Mouse (Mus musculus) left cerebral cortex, postnatal 10 days (tissue): ENCODE results near the gene Fndc3b. TPM values are rescaled to one million over a fixed set of nuclear protein-coding genes. Genes with fewer than 3 reads are reported as not detected.

Experiments used
- DNase-seq, 2 experiments: peaks; one replicate each; pipeline ENCODE4 v3.0.0; 2021 to 2022; ENCODE audit warnings: low spot score in 2 of 2, mixed read lengths in 1 of 2; ENCODE audit errors: extremely low spot score in 1 of 2
- intact Hi-C: fragments of 180-260 bp; cut with DNase I; formaldehyde crosslinking; loops from one replicate; pipeline ENCODE4 v1.15.1; 2025
- total RNA-seq, 2 experiments: library from RNA; stranded (reverse); gene quantifications; 2 replicates each; pipeline ENCODE4 v1.2.3; 2021

Gene Fndc3b
- total RNA-seq, 2 experiments from 2014 or later = 22.9 to 25.7 TPM

DNA sequence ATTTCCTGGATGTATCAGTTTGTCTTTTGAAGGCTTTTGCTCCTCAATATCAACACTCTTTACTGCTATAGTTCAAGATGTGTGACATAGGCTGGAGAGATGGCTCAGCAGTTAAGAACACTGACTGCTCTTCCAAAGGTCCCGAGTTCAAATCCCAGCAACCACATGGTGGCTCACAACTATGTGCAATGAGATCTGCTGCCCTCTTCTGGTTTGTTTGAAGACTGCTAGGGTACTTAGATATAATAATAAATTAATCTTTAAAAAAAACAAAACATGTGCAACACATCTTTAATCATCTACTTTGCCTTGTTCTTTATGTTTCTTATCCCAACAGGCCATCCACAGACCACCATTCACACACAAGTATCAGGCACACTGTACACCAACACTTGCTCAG, 160.7 kb downstream of the Fndc3b start:
- DNase-seq = no peak
- intact Hi-C loops = no loop called here

DNA sequence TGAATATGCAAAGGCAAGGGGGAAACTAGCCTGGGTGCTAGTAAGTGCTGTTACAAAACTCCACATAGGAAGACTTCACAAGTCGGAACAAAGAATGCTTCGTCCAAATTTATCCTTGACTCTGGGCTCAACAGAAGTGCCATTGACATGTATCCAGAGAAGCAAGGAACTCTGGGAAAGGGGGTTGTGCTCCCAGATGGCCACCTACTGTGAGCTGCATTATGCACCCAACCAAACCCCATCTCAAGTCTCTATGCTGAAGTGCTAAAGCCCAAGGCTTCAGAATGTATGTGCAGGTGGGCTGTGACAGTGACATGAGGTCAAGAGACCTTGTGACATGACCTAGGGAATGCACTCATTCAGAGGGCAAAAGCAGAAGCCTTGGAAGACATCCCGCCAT, 165.5 kb downstream of the Fndc3b start:
- no peak for DNase-seq
- intact Hi-C loops = no loop called here

DNA sequence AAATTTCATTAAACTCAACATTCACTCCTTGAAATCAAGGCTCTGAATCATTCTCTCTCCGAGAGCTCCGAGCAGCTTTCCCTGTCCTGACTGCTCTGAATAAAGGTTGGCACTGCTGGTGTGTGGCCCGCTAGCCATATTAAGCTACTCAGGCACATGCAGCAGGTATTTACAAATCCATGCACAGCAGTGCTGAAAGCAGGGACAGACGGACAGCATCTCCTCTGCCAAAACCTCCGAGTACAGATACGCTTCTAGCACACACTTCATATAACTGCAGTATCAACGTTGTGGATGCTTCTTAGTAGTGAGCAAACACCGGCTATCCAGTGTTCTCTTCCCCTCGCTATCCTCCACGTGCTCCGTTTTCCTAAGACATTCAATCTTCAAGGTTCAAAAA, 167.0 kb downstream of the Fndc3b start:
- intact Hi-C loops = no loop called here

DNA sequence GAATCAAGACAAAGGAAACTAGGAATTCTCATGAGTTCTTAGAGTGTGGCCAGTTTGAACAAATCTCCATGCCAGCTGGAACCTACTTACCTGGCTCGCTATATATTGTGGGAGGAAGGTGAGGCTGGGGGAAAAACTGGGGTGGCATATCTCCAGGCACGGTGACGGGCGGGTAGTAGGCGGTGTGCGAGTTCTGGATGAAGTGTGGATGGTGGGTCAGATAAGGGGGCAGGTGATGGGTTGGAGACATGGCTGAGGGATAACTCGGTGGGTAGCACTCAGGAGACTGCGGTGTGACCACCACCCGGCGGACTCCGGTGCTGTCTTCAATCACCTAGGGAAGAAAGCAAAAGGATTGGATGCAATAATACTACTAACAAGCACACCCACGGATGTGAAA, 169.3 kb downstream of the Fndc3b start:
- intact Hi-C loops = no loop called here
- no peak for DNase-seq

More for the DNA sequence above, 167.0 kb downstream of the Fndc3b start:
- DNase-seq = no peak

DNA sequence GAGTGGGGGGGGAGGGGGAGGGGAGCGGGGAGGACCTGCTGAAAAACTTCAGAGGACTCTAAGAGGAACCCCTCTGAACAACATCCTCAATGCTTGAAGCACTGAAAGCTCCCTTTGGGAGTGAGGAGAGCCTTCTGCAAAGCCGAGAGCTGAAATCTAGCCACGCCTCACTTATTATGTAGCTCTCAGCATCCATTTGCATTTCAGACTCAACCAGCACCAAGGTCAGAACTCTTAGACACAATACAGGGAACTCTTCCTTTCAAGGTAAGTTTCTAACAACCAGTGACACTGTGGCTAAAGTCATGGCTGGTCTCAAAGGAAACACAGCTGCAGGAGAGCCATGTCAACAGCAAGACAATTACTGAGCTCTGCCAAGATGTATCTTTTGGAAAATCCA, 169.9 kb downstream of the Fndc3b start:
- intact Hi-C loops = no loop called here
- DNase-seq = no peak

DNA sequence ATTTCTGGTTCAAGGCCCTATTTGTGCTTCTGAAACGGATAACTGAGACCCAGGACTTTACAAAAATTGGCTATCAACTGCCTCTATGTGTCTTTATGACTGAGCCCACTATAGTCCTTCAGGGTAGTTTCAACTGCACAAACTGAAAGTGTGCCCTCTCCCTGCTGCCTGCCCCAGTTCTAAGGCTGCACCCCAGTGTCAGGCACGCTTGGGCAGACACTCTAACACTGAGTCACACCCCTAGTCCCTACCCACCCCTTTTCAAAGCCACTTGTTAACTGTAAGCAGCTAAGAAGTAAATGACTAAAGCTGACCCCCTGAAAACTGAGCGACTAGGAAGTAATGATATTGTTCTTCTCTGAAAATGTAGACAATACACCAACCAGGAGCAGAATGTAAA, 176.9 kb downstream of the Fndc3b start:
- intact Hi-C loops = no loop called here
- DNase-seq = no peak

DNA sequence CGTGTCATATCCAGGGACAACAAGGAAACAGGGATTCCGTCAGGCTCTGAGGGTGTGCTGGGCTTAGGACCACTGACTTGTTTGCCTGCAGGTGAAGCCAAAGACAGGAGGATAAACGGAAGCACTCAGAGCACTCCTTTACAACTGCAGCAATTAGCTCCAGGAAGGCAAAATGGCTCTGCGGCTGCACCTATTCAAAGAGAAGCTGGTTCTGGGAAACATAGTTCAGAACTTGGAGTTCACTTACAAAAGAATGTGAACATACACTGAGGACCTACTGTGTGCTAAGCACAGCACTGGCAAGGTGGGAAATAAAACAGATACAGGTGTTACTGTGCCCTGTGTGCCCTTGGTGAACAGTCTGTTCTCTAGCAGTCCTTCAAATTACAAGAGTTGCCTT, 177.4 kb downstream of the Fndc3b start:
- no peak for DNase-seq
- intact Hi-C loops = no loop called here

DNA sequence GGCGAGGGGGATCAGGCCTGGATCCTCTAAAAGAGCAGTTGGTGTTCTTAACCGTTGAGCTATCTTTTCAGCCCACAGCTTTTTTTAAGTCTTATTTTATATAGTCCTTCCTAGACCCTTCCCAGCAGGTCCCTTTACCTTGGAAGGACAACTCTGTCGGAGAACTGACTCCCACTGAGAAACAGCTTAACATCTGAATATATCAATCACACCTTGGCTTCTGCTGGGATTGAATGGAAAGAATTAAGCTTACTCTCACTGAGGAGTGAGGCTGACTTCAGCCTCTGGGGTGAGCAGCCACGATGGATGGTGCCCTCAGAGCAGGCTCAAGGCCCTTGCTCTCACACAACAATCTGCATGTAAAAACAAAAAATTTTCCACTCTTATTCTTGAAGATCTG, 179.1 kb downstream of the Fndc3b start:
- intact Hi-C loops = no loop called here
- DNase-seq = no peak

DNA sequence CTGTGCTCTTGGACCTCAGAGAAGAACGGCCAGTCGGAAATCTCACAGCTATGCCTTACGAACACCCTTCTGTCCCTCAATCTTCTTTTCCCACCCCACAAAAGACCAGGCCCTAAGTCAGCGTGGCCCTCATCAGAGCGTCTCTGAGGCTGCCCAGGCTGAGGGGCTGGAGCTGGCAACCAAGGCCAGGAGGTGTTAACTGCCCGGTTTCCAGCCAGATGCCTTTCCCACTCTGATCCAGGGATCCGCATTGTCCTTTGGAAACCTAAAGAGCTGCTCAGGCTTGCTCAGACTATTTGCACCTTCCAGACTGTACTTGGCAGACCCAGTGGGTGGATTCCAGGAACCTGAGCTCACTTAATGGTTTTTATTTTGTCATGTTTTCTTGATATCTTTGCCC, 180.7 kb downstream of the Fndc3b start:
- no peak for DNase-seq
- intact Hi-C loops = no loop called here

DNA sequence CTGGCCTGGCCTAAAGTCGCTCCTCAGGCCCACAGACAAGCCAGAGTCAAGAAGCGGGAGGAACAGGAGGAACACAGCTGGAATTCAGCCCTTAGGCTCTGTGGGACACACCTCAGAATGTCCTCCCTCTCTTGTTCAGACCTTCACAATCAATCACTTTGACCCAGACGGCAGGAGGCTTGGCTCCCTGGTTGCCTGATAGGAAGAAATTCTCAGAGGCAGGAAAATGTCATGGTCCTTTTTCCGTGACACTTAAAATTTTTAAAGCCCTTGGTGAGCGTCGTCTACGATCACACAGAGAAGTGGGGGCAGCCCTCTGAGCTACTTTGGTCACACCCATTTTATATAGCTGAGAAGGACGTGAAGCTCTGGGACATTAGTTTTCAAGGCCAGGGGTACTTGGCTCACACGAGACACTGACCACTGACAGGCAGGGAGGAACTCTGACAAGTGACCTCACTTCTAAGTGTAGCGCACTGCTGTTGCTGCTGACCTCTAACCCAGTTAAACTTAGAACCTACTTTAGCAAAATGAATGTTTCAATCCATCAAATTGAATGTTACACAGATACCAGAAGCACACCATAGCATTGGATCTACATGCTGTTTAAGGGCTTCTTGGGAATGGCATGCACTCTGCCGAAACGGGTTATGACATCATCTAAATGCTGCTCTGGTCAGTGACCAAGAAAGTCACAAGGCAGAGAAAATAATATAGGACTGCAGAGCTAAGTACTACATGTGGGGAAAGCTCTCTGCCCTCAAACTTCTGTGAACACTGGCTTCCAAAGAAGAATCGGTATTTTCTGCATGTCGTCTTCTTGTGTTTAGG, 181.7 kb downstream of the Fndc3b start:
- intact Hi-C loops = no loop called here
- no peak for DNase-seq

DNA sequence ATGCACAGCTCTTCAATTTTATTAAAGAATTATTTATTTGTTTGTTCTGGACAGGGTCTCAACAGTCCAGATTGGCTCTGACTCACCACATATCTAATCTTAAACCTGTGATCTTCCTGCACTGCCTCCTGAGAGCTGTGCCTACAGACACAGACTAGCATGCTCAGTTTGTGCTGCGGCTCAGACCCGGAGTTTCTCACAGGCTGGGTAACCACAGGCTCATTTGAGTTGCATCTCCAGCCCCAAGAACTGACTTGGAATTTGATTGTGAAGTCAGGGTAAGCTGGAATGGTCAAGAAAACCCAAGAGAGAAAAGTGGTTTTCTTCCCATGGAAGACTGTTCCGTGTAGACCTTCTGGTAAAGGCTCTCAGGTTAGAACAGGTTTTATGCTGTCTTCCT, 184.1 kb downstream of the Fndc3b start:
- intact Hi-C loops = no loop called here
- no peak for DNase-seq

DNA sequence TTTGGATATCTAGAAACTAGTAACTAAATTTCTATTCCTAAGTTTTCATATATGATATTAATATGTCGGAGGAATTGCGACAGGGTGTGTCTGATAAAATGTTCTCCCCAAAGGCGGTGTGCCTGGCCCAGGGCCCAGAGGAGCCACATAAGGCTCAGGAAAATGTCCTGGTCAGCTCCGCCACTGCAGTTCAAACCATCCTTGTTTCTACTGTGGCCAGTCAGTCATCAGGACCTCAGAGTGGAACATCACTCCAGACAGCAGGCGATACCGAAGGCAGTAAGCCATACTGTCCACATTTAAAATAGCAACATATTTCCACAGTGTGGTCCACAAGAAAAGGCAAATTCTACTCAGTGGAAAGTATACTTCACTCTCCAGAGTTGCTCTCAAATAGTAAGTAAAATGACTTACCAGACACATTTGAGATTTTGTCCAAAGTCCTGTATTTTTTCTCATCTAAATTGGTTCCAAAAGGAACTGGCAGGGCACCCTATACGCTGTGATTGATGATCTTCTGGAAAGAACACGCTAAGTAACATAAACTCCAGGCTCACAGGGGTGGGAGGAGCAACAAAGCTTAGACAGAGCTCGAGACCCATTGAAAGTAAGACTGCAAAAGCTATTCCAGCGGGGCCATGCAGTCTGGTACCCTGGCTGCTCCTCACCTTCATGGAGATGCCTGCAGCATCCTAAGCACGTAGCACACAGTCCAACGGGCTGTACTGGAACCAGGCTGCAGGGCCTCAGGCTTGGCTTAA, 187.8 kb downstream of the Fndc3b start:
- intact Hi-C loops = no loop called here

DNA sequence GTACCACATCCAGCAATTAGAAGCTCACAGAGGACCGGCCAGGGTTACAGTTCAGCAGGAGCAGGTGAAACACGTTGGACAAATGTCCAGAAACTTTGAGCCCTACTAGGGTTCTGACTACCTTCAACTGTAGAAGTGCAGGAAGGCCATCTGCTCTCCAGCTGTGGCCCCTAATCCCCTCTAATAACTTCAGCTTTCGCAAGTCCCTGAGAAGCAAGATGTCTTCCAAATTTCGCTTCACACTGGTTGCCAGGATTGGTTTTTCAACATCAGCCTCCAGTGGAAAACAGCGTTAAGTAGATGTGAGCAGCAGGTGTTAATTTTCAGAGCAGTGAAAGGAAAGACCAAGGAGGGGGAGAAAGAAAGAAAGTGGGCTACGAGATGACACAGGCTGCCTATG, 190.7 kb downstream of the Fndc3b start:
- intact Hi-C loops = no loop called here
- DNase-seq = no peak

More for the DNA sequence above, 187.8 kb downstream of the Fndc3b start:
- no peak for DNase-seq

DNA sequence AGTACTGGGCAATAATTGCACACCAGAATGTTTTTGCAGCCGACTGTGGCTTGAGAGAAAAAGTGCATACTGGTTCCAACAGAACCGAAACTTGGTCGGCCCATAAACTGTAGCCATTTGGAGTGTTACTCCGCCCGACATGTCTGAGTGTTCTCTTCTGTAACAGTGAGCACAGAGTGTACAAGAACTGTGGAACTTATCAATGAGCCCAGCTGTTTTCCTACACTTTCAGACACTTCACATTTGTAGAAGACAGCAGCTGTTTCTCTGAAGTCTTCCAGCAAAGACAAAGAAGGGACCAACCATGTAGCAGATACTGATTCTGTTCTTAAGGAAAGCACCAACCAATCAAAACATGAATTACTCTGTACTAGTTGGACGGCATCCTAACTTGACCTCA, 191.6 kb downstream of the Fndc3b start:
- intact Hi-C loops = no loop called here
- no peak for DNase-seq

DNA sequence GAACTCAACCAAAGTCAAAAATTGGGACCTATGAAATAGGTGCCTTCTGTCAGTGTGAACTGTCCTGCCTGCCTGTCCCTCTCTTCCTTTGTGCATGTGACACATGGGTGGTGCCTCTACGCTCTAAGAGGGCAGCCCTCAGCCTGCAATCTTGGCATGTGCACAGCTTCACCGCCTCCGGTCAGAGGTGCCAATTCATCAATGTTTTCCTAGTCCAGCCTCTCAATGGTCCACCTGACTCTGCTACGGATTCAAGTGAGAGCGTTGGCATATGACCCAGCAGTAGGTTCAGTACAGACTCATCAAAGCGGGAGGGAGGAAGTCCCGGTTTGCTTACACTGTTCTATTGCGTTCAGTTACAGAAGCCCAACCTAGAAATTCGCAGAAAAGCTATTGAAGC, 192.2 kb downstream of the Fndc3b start:
- no peak for DNase-seq
- intact Hi-C loops = no loop called here

DNA sequence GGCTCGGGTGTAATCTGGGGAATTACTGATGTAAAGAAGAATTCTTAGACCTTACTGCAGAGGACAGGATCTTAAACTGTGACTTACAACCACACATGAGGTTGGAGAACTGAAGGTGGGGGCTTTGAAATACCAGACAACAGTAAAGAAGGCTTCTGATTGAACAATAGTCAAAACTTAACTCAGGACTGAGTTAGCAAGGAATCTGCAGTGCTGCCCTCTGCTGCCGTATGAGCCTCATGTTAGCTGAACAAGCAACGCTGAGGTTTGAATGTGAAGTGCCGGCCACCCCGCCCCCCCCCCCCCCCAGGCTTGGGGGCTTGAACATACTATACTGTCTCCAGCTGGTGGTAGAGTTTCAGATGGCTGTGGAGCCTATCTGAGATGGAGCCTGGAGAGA, 194.6 kb downstream of the Fndc3b start:
- no peak for DNase-seq
- intact Hi-C loops = no loop called here

DNA sequence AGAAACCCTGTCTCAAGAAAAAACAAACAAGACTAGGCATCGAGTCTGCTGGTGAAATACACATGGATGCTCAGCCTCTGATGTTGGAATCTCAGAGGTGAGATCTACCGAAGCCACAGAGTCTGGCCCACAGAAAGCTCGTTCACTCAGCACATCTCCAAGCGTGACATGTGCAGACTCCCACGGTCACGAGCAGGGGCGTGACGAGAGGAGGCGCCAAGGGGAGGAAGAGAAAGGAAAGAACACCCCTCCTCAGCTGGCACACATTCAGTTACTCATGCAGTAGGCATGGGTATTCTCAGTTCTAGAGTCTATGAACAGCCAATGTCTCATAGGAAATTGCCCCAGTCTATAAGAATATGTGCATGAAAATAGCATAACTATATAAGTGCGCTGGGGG, 199.3 kb downstream of the Fndc3b start:
- no peak for DNase-seq
- intact Hi-C loops = no loop called here

DNA sequence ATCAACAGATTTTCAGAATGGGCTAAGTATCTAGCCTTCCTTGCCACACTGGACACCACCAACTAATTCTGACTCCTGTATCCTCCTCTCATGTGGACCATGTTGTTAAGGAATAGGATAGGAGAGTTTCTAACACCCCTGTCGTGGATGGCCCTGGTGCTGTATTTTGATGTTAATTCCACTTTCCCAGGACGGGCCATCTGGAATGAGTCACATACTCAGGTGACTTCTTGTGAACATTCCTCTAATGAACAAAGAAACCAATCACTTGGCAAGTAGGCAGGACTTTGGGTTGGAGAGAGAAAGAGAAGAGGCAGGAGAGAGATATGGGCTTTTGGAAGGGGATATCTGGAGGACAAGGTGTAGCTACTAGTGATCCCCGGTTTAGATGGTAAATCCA, 204.2 kb downstream of the Fndc3b start:
- intact Hi-C loops = no loop called here
- DNase-seq = no peak

DNA sequence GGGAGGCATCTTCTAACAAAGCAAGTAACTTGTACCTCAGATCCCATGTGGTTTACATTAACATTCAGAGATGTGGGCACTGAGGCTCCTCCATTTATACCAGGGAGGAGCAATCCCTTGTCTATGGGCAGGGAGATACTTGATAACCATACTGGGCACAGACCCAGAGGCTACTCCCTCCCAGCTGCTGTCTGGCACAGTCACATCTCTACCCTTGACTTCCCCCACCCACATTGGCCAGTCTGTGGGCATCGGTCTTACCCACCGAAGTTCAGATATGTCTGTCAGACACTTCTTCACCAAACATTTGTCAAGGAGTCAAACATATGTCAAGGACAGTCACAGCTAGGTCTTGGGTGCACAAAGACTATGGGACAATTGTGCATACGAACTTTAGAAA, 205.5 kb downstream of the Fndc3b start:
- no peak for DNase-seq
- intact Hi-C loops = no loop called here

DNA sequence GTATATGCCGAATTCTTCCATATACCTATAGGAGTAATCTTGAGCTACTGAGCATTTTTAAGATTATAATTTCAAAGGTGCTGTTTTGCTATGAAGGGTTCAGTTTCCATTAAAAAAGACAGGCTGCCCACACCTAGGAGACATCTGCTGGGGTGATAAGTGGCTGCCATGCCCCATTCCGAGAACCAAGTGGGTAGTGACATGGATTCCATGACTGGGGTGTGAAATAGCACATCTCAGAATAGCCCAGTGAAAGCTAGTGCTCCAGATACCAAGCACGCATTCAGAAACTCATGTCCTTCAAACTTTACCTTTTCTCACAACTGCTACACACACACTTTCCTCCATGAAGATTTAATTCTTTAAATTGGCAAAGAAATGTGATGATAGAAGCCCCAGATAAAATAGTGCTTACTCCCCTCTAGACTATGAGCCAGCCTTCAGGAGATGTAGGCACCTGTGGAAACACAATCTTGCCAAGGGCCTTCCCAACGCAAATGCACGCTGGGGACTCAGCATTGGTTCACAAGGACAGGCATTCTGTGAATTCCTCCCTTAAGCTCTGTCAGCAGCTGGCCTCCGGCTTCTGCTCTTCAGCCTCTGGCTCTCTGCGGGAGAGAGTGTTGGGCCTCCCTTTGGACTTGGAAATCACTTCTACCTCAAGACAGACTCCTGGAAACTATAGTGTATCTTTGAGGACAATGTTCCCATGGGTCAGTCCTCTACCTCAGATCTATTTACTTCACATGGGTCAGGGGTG, 207.6 kb downstream of the Fndc3b start:
- no peak for DNase-seq

More for the DNA sequence above, 207.6 kb downstream of the Fndc3b start:
- intact Hi-C loops = no loop called here
